Mouse (Mus musculus) mammary gland, adult 2 months (tissue): ENCODE measurements around the gene Il11ra2. TPM values are rescaled to one million over a fixed set of nuclear protein-coding genes. Genes with fewer than 3 reads are reported as not detected.

Experiments used
- polyA plus RNA-seq: library from polyadenylated mRNA; depleted of rRNA; stranded (reverse); fragments of >200 nt; gene quantifications from 2 replicates; pipeline ENCODE4 v1.2.3, GENCODE M21; 2012; ENCODE audit warnings: low replicate concordance; rRNA removed

The Il11ra2 gene
- polyA plus RNA-seq = 0.37 and 0.47 TPM in 2 replicates

GRCm38 (mm10) chr4:42661793-42662192 is at the start of gene Il11ra2:
Gene Il11ra2, minus strand, starts transcription at chr4:42661893.

GRCm38 (mm10) chr4:42654951-42655350 is 6.7 kb downstream of the Il11ra2 start, which contains the start of gene Ccl27b:
Gene Ccl27b, plus strand, starts transcription at chr4:42655251.

GRCm38 (mm10) chr4:42629419-42629818 is 32.3 kb downstream of the Il11ra2 start, which contains the start of gene Gm2564:
Gene Gm2564, plus strand, starts transcription at chr4:42629719.

GRCm38 (mm10) chr4:42611895-42612294 is 49.8 kb downstream of the Il11ra2 start, which contains the start of gene Gm10591:
Gene Gm10591, plus strand, starts transcription at chr4:42612195.

Other genes with a start within 250 kb of the Il11ra2 start
- not detected in 2 replicates for gene Gm21586, start 222.5 kb downstream of the Il11ra2 start, polyA plus RNA-seq
- 0.06 and 0.14 TPM in 2 replicates for gene Gm2163, start 195.1 kb downstream of the Il11ra2 start, polyA plus RNA-seq
- not detected in 2 replicates for gene Fam205a2, start 133.7 kb downstream of the Il11ra2 start, polyA plus RNA-seq
- 2.5 TPM in 1 of 2 replicates, not detected in the other for gene Gm10591, start 49.7 kb downstream of the Il11ra2 start, polyA plus RNA-seq
- 31.8 and 49.0 TPM in 2 replicates for gene Gm2564, start 32.2 kb downstream of the Il11ra2 start, polyA plus RNA-seq
- gene Ccl27b, start 6.6 kb downstream of the Il11ra2 start, polyA plus RNA-seq = not detected in 2 replicates
- gene 4930578G10Rik, start 73.7 kb upstream of the Il11ra2 start, polyA plus RNA-seq = not detected in 2 replicates
- 216 and 459 TPM in 2 replicates for gene Ccl19, start 94.7 kb upstream of the Il11ra2 start, polyA plus RNA-seq
- gene Ccl21a, start 112.1 kb upstream of the Il11ra2 start, polyA plus RNA-seq = 306 and 313 TPM in 2 replicates
- 0.03 TPM in 1 of 2 replicates, not detected in the other for gene Fam205a1, start 192.0 kb upstream of the Il11ra2 start, polyA plus RNA-seq
- gene Gm12394, start 194.9 kb upstream of the Il11ra2 start, polyA plus RNA-seq = not detected in 2 replicates
- gene Fam205c, start 212.3 kb upstream of the Il11ra2 start, polyA plus RNA-seq = not detected in 2 replicates